ENCODE assay signal across 8 mouse cellular contexts in genomic region chr13:54247545-54247944, GRCm38 (mm10). TPM values are rescaled to one million over a fixed set of nuclear protein-coding genes. Genes with fewer than 3 reads are reported as not detected.
A peak's percentile ranks its signal among the peaks of the same experiment; 100 is the strongest.
DNase-seq lines count a peak whose midpoint lies in the region; ATAC-seq lines count a peak whose summit lies in the region.

No protein-coding gene starts in this region.

- ATAC-seq in embryonic facial prominence, embryonic 11.5 days (replicated peaks; ENCODE audit: insufficient number of reproducible peaks, low FRiP score, low TSS enrichment, low read depth) = no peak
- peak; percentile 26; the same call in 1 of the 2 replicates for ATAC-seq in lung, embryonic 16.5 days (ENCODE audit: low read depth)

- no peak overlapping the region for H3K9ac ChIP-seq in embryonic facial prominence, embryonic 11.5 days (replicated peaks; ENCODE audit: low read length)
- no peak overlapping the region for H3K9ac ChIP-seq in lung, embryonic 16.5 days (ENCODE audit: low read length)

- no peak overlapping the region for H3K4me2 ChIP-seq in embryonic facial prominence, embryonic 11.5 days (ENCODE audit: low read depth, low read length)
- H3K4me2 ChIP-seq in lung, embryonic 16.5 days (ENCODE audit: low read depth, low read length) = no peak overlapping the region

- peak; percentile 18 to 22 for DNase-seq in CD8-positive naive resting alpha-beta T cell, adult 2 months (ENCODE audit: low read depth in 2 of 2, low spot score in 2 of 2)
- peak; percentile 79 to 84 for DNase-seq in adrenal gland, postnatal 36 days
- peak; percentile 90 for DNase-seq in embryonic facial prominence, embryonic 11.5 days (ENCODE audit: low spot score)
- peak; percentile 34 to 66 for DNase-seq in heart, adult 9 months (ENCODE audit: low spot score in 2 of 2)
- DNase-seq in kidney, postnatal 4 days = peak; percentile 86 to 87
- peak; percentile 63 for DNase-seq in ovary, postnatal 36 days (ENCODE audit: low spot score)
- peak; percentile 49 for DNase-seq in thymus, postnatal 14 days

- no peak overlapping the region for H3K27ac ChIP-seq in embryonic facial prominence, embryonic 11.5 days (replicated peaks; ENCODE audit: low read depth, low read length)
- no peak overlapping the region for H3K27ac ChIP-seq in lung, embryonic 16.5 days (ENCODE audit: low read length)

- H3K4me3 ChIP-seq in embryonic facial prominence, embryonic 11.5 days (ENCODE audit: low read depth, low read length) = no peak overlapping the region
- no peak overlapping the region for H3K4me3 ChIP-seq in lung, embryonic 16.5 days (ENCODE audit: low read length)

- H3K36me3 ChIP-seq in embryonic facial prominence, embryonic 11.5 days (replicated peaks; ENCODE audit: control insufficient read depth, insufficient read depth, low read depth, low read length) = no peaks in the 10 kb centered on the region
- no peaks in the 10 kb centered on the region for H3K36me3 ChIP-seq in lung, embryonic 16.5 days (ENCODE audit: control insufficient read depth, insufficient read depth, low read length)

- H3K4me1 ChIP-seq in embryonic facial prominence, embryonic 11.5 days (ENCODE audit: control insufficient read depth, insufficient read depth, low read length) = no peaks in the 10 kb centered on the region
- peaks cover 16% of the 10 kb centered on the region for H3K4me1 ChIP-seq in lung, embryonic 16.5 days (replicated peaks; ENCODE audit: control insufficient read depth, insufficient read depth, low read length)

- no peaks in the 10 kb centered on the region for H3K27me3 ChIP-seq in embryonic facial prominence, embryonic 11.5 days (ENCODE audit: control insufficient read depth, insufficient read depth, low read length)
- H3K27me3 ChIP-seq in lung, embryonic 16.5 days (ENCODE audit: control insufficient read depth, insufficient read depth, low read depth, low read length) = no peaks in the 10 kb centered on the region

- whole genome bisulfite sequencing in embryonic facial prominence, embryonic 11.5 days = 32% methylated on average over 4 of the region's 4 CpGs
- WGBS in lung, embryonic 16.5 days = 15% methylated on average over 4 of the region's 4 CpGs

- no peaks in the 10 kb centered on the region for H3K9me3 ChIP-seq in embryonic facial prominence, embryonic 11.5 days (replicated peaks; ENCODE audit: control insufficient read depth, low read length)
- no peaks in the 10 kb centered on the region for H3K9me3 ChIP-seq in lung, embryonic 16.5 days (ENCODE audit: control insufficient read depth, low read length)

RNA-seq across cellular contexts. Expression of gene Hrh2, which starts 55.6 kb away (rescaled TPM):
- under 1 TPM; 0.13 TPM for total RNA-seq in adrenal gland, postnatal 36 days (2021)
- 0.06 and 0.07 TPM in 2 replicates for polyA plus RNA-seq in embryonic facial prominence, embryonic 11.5 days (2014; fragmentation: Nextera tagmentation; extraction: Ambion mirVana)
- polyA plus RNA-seq in lung, embryonic 16.5 days (2015; fragmentation: Nextera tagmentation; extraction: Ambion mirVana) = 0.04 and 0.08 TPM in 2 replicates

Comparison
In these comparisons a context has a peak if more than half of its experiments do, and no peak if none do; other contexts are left out.
1. DNase-seq: peak in every context shown above with its lines; median percentile 90 in embryonic facial prominence, embryonic 11.5 days; 86 in kidney, postnatal 4 days; 82 in adrenal gland, postnatal 36 days; 63 in ovary, postnatal 36 days; 50 in heart, adult 9 months; 49 in thymus, postnatal 14 days; 20 in CD8-positive naive resting alpha-beta T cell, adult 2 months.